In genomic region chr3:65670216-65670615, GRCm38 (mm10) we compare ENCODE assay signal across 16 mouse cellular contexts. TPM values are rescaled to one million over a fixed set of nuclear protein-coding genes. Genes with fewer than 3 reads are reported as not detected.
DNase-seq lines count a peak whose midpoint lies in the region; ATAC-seq and TF ChIP-seq lines count a peak whose summit lies in the region.
"Had no signal": no experiment of that assay in that cellular context is flagged by ENCODE, and none has a peak within 500 bp of the region (broad histone marks: within the 10 kb centered on the region; RNA-seq: fewer than 3 reads in every experiment).

No protein-coding gene starts in this region.

- no peak overlapping the region for H3K4me3 ChIP-seq in lung, postnatal 0 days (ENCODE audit: low read depth, low read length)
- H3K4me3 ChIP-seq in midbrain, embryonic 13.5 days (replicated peaks) = no peak overlapping the region
- H3K4me3 ChIP-seq: embryonic facial prominence, embryonic 13.5 days; heart, embryonic 13.5 days; intestine, embryonic 15.5 days; neural tube, embryonic 15.5 days had no signal

- TF ChIP-seq CTCF in lung, postnatal 0 days (IDR thresholded peaks at IDR 0.05) = no peak

- DNase-seq in cerebellum, postnatal 10 days = peak; percentile 62 to 75
- no peak for DNase-seq in cerebellum, postnatal 36 days
- DNase-seq in testis, postnatal 14 days (ENCODE audit: low spot score) = peak; percentile 22
- DNase-seq in testis, postnatal 10 days (ENCODE audit: low spot score) = no peak
- peak; percentile 21 to 69 for DNase-seq in kidney, postnatal 36 days
- no peak for DNase-seq in lung, postnatal 0 days (ENCODE audit: low spot score)
- no peak for DNase-seq in T-cell, adult 2 months (ENCODE audit: low spot score)
- DNase-seq: adrenal gland, postnatal 36 days; cerebellum, adult 18-20 months; lung, adult 18-20 months had no signal

- no peak for TF ChIP-seq EP300 in lung, postnatal 0 days (IDR thresholded peaks at IDR 0.05)

- H3K4me2 ChIP-seq in lung, postnatal 0 days (replicated peaks; ENCODE audit: low read depth, low read length) = no peak overlapping the region
- no peak overlapping the region for H3K4me2 ChIP-seq in midbrain, embryonic 13.5 days (replicated peaks)
- H3K4me2 ChIP-seq: embryonic facial prominence, embryonic 13.5 days; heart, embryonic 13.5 days; intestine, embryonic 15.5 days; midbrain, embryonic 11.5 days; neural tube, embryonic 15.5 days had no signal

- H3K4me1 ChIP-seq in lung, postnatal 0 days (ENCODE audit: insufficient read depth, low read depth, low read length) = 0 out of 2 replicates have a peak, but pooled peaks cover 4% of the 10 kb centered on the region
- no peaks in the 10 kb centered on the region for H3K4me1 ChIP-seq in midbrain, embryonic 13.5 days (replicated peaks)
- H3K4me1 ChIP-seq: intestine, embryonic 15.5 days had no signal

- H3K9me3 ChIP-seq in lung, postnatal 0 days (ENCODE audit: low read length) = no peaks in the 10 kb centered on the region
- no peaks in the 10 kb centered on the region for H3K9me3 ChIP-seq in midbrain, embryonic 13.5 days
- H3K9me3 ChIP-seq: embryonic facial prominence, embryonic 13.5 days; heart, embryonic 13.5 days; intestine, embryonic 15.5 days; neural tube, embryonic 15.5 days had no signal

- no peak for ATAC-seq in lung, postnatal 0 days
- ATAC-seq in midbrain, embryonic 13.5 days = no peak
- ATAC-seq: intestine, embryonic 15.5 days had no signal

- 77% methylated on average over 6 of the region's 6 CpGs for WGBS in lung, postnatal 0 days
- WGBS in midbrain, embryonic 13.5 days = 55% methylated on average over 6 of the region's 6 CpGs

- H3K27ac ChIP-seq in lung, postnatal 0 days (ENCODE audit: low read length) = no peak overlapping the region
- H3K27ac ChIP-seq in midbrain, embryonic 13.5 days = no peak overlapping the region
- H3K27ac ChIP-seq: embryonic facial prominence, embryonic 13.5 days; heart, embryonic 13.5 days; intestine, embryonic 15.5 days; neural tube, embryonic 15.5 days had no signal

- no peak overlapping the region for H3K9ac ChIP-seq in lung, postnatal 0 days (replicated peaks; ENCODE audit: low read depth)
- H3K9ac ChIP-seq in midbrain, embryonic 13.5 days (replicated peaks) = no peak overlapping the region
- H3K9ac ChIP-seq: embryonic facial prominence, embryonic 13.5 days; heart, embryonic 13.5 days; intestine, embryonic 15.5 days; neural tube, embryonic 15.5 days had no signal

- no peaks in the 10 kb centered on the region for H3K27me3 ChIP-seq in lung, postnatal 0 days (replicated peaks; ENCODE audit: insufficient read depth, low read length)
- peaks cover 8% of the 10 kb centered on the region for H3K27me3 ChIP-seq in midbrain, embryonic 13.5 days
- H3K27me3 ChIP-seq: embryonic facial prominence, embryonic 13.5 days; heart, embryonic 13.5 days; intestine, embryonic 15.5 days; neural tube, embryonic 15.5 days had no signal

- no peaks in the 10 kb centered on the region for H3K36me3 ChIP-seq in lung, postnatal 0 days (ENCODE audit: insufficient read depth, low read length)
- H3K36me3 ChIP-seq in midbrain, embryonic 13.5 days = no peaks in the 10 kb centered on the region
- H3K36me3 ChIP-seq: embryonic facial prominence, embryonic 13.5 days; heart, embryonic 13.5 days; intestine, embryonic 15.5 days; neural tube, embryonic 15.5 days had no signal

RNA-seq across cellular contexts. Expression of gene Lekr1, which starts 4.2 kb away (rescaled TPM):
- 4.3 and 6.4 TPM in 2 replicates for polyA plus RNA-seq in lung, postnatal 0 days (2015; fragmentation: Nextera tagmentation; extraction: Ambion mirVana)
- polyA plus RNA-seq in midbrain, embryonic 13.5 days (2015; fragmentation: Nextera tagmentation; extraction: Ambion mirVana) = 5.7 and 6.0 TPM in 2 replicates

Comparison
In these comparisons a context has a peak if more than half of its experiments do, and no peak if none do; other contexts are left out.
1. DNase-seq: peak in cerebellum, postnatal 10 days (2 of 2), testis, postnatal 14 days (single experiment) and kidney, postnatal 36 days (2 of 2); none in cerebellum, postnatal 36 days (0 of 2), testis, postnatal 10 days (single experiment), lung, postnatal 0 days (single experiment) and T-cell, adult 2 months (single experiment).